Mouse (Mus musculus): ENCODE results near the gene Gna13.

Gene Gna13

DNA sequence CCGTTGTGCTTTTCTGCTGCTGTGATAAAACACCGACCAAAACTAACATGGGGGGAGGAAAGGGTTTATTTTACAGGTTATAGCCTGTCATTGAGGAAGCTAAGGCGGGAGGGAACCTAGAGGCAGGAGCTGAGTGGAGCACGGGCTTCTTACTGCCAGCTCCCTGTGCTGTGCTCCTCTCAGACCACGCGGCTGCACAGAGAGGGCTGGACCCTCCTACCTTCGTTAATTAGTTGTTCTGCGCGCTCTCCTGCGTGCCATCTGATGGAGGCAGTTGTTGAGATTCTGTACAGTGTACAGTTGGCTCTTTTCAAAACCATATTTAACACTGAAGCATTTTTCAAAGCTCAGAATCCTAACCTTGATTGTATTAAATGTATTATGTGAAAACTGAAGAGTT lies 14.8 kb downstream of the Gna13 start:
- DNase-seq, result no peak

DNA sequence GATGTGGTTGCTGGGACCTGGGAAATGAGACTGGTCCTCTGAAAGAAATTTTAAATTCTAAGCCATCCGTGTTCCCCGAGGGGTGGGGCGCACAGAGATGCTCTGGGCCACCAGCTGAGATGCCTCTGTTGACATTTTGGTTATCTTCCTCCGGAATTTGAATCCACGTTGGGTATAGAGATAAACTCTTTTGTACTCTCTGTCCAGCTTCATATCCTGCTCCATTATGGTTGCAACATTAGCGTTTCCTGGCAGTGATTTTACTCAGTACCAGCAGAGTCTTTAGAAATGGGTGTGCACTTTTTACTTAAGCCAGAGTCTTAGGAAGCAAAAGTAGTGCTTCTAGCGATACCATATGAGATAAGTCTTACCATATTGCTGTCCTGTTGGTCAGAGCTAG lies 15.4 kb downstream of the Gna13 start:
- no peak for DNase-seq

DNA sequence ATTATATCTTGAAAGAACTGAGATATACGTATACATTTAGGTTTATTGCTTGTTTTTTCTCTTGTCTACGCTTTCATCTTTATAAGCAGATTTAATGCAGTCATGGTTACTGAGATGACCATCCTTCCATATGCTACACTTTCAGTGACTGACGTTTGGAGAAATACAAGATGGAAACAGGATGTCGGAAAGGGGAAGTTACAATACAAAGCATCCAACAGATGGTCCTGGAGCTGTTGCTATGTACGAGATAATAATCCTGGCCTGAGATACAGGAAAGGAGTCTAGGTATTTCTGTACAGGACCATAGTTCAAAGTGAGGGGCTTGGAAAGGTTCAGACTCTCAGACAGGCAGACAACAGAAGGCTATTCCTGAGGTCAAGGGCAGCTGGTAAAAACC lies 18.0 kb downstream of the Gna13 start:
- no peak for DNase-seq

DNA sequence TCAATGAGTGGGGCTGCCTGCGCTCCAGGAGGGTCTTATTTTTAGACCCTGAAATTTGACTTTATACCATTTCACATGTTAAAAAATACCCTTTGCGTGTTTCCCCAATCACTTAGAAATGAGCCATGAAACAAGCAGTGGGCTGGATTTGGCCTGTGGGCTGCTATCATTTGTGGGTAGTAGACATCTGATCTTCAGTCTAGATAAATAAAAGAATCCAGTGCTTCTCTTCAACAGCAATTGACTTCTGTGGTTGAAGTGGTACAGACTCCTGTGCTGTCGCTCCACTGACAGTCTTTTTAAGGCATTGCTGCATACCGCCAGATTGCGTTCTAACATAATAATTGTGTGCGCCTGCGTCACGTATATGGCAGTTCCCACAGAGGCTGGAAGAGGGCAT lies 22.7 kb downstream of the Gna13 start:
- DNase-seq, result no peak

DNA sequence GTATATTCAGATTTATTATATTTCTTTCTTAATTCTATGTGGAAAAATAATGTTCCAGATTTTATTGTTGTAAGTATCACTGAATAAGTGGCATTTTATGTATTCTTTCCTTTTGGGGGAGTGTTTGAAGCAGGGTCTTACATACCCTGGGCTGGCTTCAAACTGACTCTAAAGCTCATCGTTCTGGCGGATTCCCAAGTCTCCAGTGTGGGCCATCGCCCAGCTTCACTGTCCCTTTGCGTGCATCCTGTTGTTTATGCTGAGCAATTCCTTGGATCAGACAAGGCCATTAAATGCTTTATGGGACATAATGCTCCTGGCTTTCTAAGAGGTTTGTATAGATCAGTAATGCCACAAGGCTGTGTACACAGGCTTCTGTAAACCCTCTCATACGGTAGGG lies 26.4 kb downstream of the Gna13 start:
- DNase-seq, result no peak

DNA sequence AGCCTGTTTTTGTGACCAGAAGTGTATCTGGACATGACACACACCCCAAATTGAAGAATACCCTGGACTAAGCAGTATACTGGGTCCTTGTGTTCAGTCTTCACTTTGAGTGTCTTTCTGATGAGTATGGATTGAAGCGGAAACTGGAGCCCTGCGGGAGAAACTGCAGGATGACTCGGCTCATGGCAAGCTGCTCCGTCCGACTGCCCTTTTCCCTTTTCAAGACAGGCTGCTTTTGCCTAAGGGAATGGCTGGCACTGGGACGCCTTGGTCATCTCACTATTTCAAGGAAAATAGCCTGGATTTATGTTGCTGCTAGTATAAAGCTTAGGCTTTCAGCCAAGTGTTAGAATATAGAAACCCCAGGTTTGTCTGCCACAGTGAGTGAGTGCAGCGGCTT lies 28.6 kb downstream of the Gna13 start:
- no peak for DNase-seq

DNA sequence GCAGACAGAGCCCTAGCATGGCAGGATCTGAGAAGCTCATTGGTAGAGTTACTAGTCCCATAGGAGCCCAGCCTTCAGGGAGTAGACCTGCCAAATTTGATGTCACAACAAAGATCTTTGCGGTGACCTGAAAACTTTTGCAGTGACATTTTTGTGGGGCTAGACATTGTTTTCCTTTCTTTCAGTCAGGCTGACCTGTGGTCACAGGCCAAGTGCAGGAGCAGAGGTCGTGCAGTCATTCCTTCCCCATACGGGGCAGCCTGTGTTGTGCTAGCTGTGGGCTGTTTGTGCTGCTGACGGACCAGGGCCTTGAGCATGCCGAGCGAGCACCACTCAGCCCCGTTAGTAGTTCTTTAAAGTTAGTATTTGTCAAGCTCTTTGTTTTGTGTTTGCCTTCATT lies 29.1 kb downstream of the Gna13 start:
- no peak for DNase-seq

DNA sequence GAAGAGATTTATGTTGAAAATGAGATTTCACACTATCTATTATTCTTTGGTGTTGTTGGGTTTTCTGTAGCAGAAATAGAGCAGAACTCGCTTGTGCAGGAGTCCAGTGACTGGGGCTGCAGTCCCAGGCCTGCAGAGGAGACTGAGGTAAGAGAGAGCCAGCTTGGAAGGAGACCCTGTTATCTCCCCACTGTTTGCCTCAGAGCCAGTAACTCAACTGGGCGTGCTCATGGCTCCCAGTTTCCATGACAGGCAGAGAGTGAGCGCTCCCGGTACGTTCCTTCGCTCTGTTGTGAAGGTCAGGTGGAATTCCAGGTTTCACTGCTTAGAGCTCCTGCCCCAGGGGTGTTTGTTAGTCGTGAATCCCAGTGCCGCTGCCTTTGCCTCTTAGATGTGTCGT lies 30.0 kb downstream of the Gna13 start:
- DNase-seq, result no peak

DNA sequence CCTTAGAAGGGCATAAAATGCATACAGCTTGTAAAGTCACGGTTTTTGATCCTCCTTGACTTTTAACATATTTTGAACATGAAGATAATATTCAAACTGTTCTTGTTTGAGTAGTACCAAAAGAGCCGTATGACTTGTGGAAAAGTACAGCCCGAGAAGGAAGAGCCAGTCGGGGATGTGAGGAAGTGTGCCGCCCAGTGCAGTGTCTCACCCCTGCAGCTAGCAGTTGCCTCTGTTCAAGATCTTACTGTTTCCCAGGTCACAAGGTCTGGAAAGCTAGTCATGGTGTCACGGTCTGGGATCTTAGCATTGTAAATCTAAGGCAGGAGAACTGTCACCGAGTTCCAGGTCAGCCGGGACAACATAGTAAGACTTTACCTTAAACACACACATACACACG lies 32.1 kb downstream of the Gna13 start:
- DNase-seq, result no peak

DNA sequence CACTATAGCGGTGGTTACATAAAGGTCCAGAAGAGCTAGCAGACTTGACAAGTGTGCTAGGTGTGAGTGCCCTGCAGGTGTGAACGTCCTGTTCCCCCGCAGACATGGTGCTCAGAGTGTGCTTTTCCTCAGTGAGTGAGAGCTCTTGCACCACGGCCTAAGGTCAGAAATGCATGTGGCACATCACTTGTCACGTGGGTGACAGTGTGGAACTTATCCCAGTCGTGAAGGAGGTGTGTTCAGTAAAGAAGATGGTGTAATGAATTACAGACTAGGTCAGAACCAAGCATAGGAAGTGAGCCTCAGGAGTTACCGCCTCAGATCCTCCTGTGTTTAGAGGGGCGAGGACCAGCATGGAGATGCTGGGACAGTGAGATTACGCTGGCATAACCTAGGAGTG lies 32.7 kb downstream of the Gna13 start:
- DNase-seq, result no peak

DNA sequence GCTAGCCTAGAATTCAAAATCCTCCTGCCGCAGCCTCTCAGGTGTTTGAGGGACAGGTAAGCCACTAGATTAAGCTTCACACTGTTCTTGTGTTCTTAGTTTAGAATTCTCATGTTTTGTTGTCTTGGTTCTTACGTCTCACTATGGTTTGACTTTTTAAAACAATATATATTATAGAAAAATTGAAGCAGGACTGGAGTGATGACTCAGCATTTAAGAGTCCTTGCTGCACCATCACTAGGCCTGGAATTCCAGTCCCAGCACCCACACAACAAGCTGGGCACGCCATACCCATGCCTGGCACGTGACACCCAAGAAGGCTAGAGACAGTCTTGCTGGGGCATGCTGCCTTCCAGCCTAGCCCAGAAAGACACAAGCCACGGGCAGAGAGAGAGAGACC lies 43.8 kb downstream of the Gna13 start:
- no peak for DNase-seq

DNA sequence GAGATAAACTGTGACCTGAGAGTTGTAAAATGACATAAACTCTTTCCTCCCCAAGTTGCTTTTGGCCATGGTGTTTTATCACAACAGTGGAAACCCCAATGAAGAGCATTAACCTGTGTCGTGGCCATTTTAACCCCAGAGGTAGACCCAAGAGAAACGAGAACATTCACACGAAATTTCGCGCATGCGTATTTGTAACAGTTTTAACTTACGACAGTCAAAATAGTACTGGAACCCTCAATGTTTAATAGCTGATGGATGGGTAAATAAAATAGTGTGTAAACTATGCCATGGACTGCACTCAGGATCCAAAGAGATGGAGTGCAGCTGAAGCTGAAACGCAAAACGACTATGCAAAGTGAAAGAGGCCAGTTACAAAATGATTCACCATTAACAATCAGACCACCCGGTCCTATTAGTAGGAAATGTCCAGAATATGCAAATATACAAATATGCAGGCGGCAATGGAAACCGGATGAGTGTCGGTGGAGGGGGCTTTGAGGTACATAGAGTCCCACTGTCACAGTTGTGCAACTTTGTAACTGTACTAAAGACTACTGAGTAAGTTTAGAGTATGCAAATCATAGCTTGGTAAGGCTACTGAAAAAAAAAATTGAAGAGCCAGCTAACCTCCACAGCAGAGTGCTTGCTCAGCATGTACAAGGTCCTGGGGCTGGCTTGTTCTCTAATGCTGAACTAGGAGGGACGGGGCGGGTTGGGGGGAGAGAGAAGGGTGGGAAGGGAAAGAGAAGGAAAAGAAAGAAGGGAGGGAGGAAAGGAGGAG lies 47.8 kb downstream of the Gna13 start:
- DNase-seq, result no peak

DNA sequence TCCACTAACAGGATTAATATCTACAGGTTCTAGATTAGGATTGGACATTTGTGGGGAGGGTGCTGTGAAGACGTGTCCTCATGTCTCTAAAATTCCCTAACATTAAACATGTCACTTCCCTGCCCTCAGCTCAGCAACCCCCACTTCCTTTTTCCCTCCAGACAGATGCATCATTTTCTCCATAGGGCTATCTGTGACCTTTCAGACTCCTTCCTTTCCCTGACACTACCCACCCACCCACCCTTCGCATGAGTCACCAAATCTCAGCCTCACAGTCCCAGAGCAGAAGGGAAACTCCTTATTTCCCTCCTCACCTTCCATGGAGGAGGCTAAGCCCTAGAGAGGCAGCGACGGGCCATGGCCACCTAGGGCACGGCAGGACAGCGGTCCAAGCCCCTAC lies 51.0 kb downstream of the Gna13 start, which contains the start of gene 9930022D16Rik:
Gene 9930022D16Rik, plus strand, starts transcription at position 301 of the 400 bp plus-strand sequence.
- DNase-seq, result no peak

DNA sequence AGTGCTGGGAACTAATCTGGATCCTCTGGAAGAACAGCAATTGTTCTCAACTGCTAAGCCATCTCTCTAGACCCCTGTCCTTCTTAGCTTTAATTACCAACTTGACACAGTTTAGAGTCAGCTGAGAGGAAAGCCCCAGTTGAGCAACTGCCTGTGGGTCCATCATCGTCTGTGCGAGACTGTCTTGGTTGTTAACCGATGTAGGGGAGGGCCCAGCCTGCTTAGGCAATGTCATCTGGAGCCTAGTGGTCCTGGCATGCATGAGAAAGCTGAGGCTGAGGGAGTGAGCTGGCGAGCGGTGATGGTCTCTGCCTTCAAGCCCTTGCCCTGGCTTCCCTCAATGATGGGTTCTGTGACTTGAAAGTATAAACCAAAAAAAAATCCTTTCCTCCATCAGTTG lies 52.2 kb downstream of the Gna13 start:
- DNase-seq, result no peak

DNA sequence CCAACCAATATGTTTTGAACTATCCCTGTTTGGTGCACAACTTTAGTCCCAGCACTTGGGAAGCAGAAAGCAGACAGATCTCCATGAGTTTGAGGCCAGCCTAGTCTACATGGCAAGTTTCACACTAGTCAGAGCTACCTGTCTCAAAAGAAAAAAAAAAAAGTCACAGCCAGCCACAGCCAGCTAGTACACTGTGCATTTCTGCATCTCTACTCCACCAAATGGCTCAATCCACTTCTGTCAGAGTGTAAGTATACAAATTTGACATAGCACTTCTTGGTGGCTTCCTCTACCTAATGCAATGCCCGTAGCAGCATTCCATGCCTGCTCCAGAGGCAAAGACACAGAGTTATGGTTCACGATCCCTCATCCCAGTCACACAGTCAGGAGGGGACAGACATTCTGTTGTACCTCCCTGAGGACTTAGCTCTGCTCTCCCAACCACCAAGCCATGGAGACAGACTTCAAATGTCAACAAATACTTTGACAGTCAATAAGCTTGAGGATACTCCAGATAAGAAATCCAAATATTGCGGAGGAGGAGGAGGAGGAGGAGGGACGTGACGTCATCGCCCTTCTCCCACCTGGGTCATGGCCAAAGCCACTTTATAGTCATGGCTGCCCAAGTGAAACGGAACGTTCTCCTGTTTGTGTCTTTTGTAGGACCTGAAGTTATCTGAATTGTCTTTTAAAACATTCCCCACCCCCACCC lies 54.2 kb downstream of the Gna13 start:
- no peak for DNase-seq

DNA sequence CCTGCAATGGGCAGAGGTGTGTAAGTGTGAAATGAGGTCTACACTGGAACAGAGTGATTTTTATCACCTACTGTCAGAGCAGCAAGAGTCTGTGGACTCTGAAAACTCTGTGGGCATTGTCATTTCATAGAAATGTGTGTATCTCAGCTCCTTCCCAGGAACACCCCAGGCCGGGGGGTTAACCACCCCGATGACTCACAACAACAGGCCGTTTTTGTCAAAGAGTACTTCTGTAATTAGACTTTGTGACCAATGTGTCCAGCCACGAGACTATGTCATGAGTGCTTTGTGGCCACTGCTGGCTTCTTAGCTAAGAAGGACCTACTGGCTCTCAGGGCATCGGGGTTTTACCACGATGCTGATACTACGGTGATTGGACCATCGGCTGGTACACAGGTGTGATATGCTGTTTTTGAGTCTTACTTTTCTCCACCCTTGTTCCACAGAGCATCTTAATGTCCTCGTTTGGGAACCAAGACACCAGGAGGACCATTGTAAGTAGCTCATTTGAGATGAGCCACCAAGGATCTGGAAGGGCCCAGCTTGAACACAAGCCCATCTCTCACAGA lies 54.9 kb downstream of the Gna13 start:
- no peak for DNase-seq

DNA sequence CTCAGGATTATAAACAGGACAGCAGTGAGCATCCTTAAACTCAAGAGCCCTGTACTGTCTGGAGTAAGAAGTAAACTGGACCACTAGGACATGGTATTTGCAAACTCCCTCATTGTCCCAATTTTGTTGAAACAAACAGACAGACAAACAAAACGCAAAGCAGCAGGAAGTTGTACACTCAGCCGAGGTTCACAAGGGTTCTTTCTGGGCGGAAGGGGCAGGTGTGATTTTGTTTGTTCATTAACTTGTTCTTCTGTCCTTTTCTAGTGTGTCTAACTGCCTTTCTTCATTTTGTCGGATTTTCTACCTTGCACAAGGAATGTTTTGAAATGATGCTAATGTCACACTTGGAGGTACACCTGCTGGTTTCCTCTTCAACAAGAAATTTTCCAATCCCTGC lies 56.8 kb downstream of the Gna13 start:
- no peak for DNase-seq

DNA sequence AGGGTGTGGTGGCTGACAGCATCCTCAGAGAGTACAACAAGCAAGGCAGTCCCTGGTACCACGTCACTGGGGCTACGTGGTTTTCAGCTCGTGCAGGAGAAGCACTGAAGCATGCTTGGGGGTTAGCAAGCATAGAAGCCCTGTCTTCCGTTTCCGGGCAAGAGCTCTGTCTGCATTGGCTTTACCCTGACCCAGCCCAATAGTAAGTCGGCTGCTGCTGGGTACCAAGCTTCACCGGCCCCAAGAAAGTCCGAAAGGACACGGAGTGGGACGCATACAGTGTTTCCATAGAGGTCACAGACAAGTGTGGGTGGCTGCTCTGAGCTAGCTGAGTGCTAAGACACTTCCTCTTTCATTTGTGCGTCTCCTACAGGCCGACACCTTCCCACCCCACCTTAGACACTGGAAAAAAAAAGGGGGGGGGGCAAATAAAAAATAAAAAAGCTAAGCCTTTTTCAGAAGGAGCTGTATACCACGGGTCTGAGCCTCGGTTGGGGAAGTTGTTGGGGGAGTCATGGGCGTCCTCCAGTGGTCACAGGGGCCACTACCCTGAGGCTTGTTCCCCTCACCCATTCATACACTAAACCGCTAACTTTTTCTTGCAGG lies 57.4 kb downstream of the Gna13 start:
- no peak for DNase-seq

DNA sequence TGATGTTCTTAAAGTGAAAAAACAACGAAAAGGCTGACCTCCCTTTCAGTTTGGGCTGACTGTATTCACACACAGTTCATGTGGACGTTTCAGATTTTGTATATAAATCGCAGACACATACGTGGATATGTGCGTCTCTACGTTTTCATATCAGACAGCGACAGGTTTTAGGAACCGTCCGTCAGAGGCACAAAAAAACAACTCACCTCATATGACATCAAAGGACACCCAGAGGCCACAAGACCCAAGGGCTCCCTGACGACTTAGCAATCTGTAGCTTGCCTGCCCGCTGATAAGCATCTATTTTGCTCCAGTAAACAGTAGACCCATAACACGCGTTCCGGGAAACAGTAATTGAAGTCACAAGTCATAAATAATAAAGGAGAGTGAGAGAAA lies 57.9 kb downstream of the Gna13 start:
- no peak for DNase-seq

DNA sequence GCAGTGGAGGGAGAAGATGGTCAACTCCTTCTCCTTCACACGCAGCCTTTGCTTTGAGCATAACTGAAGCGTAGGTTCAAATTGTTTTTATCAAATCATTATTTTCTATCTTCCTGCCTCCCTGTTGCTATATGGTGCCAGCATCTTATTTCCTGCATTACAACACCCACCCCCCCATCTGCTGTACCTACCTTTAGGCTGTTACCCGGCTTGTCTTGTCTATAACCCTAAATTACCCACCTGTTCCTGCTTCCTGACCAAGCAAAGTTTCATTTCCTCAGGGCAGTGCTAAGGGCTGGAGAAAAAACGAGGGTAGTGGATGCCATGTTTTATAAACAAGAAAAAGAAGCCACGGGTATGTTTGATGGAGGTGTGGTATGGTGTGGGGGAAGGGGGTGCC lies 58.6 kb downstream of the Gna13 start:
- no peak for DNase-seq

DNA sequence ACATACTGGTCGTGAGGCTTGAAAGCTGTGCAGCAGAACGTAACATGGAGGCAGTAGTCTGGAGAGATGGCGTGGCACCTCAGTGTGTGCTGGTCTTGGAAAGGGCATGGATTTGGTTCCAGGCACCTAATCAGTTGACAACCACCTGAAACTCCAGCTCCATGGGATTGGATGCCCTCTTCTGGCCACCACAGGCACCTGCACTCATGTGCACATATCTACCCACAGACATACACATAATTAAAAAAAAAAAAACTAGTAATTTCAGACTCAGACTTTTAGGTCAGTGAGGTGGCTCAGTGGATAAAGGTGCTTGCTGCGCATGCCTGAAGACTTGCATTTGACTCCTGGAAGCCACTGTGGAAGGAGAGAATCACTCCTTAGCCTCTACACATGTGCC lies 59.6 kb downstream of the Gna13 start:
- DNase-seq, result no peak

DNA sequence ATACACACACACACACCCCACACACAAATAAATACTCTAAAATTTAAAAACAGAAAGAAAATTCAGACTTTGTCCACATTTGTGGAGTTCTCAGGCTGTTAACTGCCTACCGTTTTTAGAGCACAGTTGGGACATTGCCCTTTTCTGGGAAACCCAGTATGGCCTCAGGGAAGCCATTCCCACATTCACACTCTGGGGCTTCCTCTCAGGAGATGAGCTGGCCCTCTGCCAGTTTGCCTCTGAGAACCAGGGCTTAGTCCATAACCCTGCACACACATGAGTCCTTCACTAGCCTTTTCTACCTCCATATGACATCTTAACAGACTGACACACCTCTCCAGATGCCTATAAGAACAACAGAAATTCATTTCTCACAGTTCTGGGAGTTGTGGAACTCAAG lies 60.7 kb downstream of the Gna13 start:
- no peak for DNase-seq

DNA sequence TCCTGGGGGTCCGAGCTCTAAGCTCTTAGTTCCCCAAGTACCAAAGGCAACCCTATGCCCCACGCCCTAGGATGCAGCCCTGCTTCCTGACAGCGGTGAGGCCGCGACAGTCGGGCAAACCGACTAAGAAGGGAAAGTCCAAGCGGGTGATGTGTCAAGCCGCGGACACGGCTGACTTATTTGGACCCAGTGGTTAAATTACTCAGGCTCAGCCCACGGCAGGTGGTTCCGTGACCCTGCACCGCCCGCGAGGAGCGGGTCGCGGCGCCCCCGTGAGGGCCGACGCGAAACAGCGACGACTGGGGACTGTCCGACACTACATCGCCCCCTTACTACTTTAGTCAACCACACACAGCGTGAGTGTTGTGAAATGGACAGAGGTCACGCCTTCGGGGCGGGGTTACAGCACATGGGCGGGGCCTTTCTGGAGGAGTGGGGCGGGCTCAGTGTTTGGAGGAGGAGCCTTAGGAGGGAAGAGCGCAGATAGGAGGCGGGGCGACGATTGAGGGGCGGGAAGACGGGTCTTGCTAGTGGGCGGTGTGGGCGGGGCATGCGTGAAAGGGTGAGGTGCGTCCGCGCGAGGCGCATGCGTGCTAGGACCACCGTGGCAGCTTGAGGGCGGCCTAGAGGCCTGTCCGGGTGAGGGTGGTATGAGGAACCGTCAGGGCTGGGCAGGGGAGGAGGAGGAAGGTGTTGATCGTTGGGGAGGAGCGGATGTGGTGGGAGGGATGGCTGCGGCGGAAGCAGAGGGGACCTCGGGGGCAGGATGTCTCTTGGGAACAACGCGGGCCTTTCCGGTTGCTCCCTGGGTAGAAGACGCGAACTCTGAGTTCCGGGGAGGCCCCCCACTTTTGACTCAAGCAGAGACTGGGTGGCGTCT lies 63.0 kb downstream of the Gna13 start, which contains the start of gene Amz2:
Gene Amz2, plus strand, starts transcription at position 555 of the 880 bp plus-strand sequence.
- DNase-seq, result peak; percentile 98

Data from right cerebral cortex, adult 18-20 months (tissue).